ENCODE assay signal across 8 mouse cellular contexts in the genomic region with DNA sequence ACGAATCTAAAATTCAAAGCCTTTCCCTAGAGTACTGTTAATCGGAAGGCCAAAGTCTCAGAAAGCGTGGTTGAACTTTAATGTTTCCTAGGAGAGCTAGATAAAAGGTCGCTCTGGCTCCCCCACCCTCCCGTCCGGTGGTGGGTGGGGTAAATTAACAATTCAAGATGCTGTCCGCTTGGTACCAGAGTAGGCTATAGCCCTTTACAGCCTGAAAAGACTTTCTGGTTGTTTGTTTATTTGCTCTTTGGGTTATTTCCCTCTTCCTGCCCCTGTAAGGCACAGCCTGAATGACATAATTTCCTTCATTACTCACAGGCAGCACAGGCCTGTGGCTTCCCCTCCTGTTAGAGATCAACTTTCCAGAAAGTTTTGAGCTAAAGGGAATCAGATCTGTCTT. TPM values are rescaled to one million over a fixed set of nuclear protein-coding genes. Genes with fewer than 3 reads are reported as not detected.
DNase-seq lines count a peak whose midpoint lies in the region; ATAC-seq and TF ChIP-seq lines count a peak whose summit lies in the region.

No protein-coding gene starts in this region.

- no peak for TF ChIP-seq POLR2A in ES-Bruce4 (IDR thresholded peaks at IDR 0.05; ENCODE audit: insufficient read depth, low read length)

- H3K27me3 ChIP-seq in ES-Bruce4 (ENCODE audit: control insufficient read depth, insufficient read depth, low read length, poor library complexity, severe bottlenecking), result no peaks in the 10 kb centered on the region
- no peaks in the 10 kb centered on the region for H3K27me3 ChIP-seq in embryonic facial prominence, embryonic 12.5 days
- no peaks in the 10 kb centered on the region for H3K27me3 ChIP-seq in intestine, embryonic 16.5 days (replicated peaks; ENCODE audit: control insufficient read depth, insufficient read depth, low read length)
- H3K27me3 ChIP-seq in lung, postnatal 0 days (replicated peaks; ENCODE audit: insufficient read depth, low read length), result no peaks in the 10 kb centered on the region
- H3K27me3 ChIP-seq in forebrain, postnatal 0 days (ENCODE audit: insufficient read depth, low read length), result no peaks in the 10 kb centered on the region
- no peaks in the 10 kb centered on the region for H3K27me3 ChIP-seq in liver, embryonic 11.5 days (replicated peaks; ENCODE audit: control insufficient read depth, insufficient read depth, low read length)

- WGBS in embryonic facial prominence, embryonic 12.5 days, result 60% methylated on average over 7 of the region's 7 CpGs
- WGBS in intestine, embryonic 16.5 days, result 27% methylated on average over 7 of the region's 7 CpGs
- 45% methylated on average over 7 of the region's 7 CpGs for WGBS in lung, postnatal 0 days
- 71% methylated on average over 7 of the region's 7 CpGs for WGBS in forebrain, postnatal 0 days
- WGBS in liver, embryonic 11.5 days, result 50% methylated on average over 7 of the region's 7 CpGs

- peak overlapping the region; percentile 80 for H3K27ac ChIP-seq in ES-Bruce4 (ENCODE audit: insufficient read depth, low read length)
- peak overlapping the region; percentile 47; the same call in 1 of the 2 replicates for H3K27ac ChIP-seq in embryonic facial prominence, embryonic 12.5 days
- peak overlapping the region; percentile 42 for H3K27ac ChIP-seq in intestine, embryonic 16.5 days (ENCODE audit: low read length)
- peak overlapping the region; percentile 33 for H3K27ac ChIP-seq in lung, postnatal 0 days (ENCODE audit: low read length)
- no peak overlapping the region for H3K27ac ChIP-seq in forebrain, postnatal 0 days (ENCODE audit: low read depth, low read length)
- no peak overlapping the region for H3K27ac ChIP-seq in liver, embryonic 11.5 days (ENCODE audit: low read depth, low read length)

- H3K4me2 ChIP-seq in embryonic facial prominence, embryonic 12.5 days (replicated peaks), result no peak overlapping the region
- no peak overlapping the region for H3K4me2 ChIP-seq in intestine, embryonic 16.5 days (ENCODE audit: low read depth, low read length)
- no peak overlapping the region for H3K4me2 ChIP-seq in lung, postnatal 0 days (replicated peaks; ENCODE audit: low read depth, low read length)
- H3K4me2 ChIP-seq in forebrain, postnatal 0 days (ENCODE audit: low read depth), result no peak overlapping the region
- no peak overlapping the region for H3K4me2 ChIP-seq in liver, embryonic 11.5 days

- peak; percentile 75 for DNase-seq in lung, postnatal 0 days (ENCODE audit: low spot score)
- DNase-seq in forebrain, postnatal 0 days, result no peak
- DNase-seq in c-Kit-positive CD71-positive TER-119-positive erythroid progenitor cells, embryonic 14.5 days (ENCODE audit: low spot score), result no peak
- no peak for DNase-seq in cerebellum, adult 11 months
- no peak for DNase-seq in liver, embryonic 11.5 days (ENCODE audit: low spot score)

- H3K4me3 ChIP-seq in ES-Bruce4 (ENCODE audit: low read depth, low read length), result no peak overlapping the region; the same call in none of the 2 replicates
- no peak overlapping the region for H3K4me3 ChIP-seq in embryonic facial prominence, embryonic 12.5 days
- H3K4me3 ChIP-seq in intestine, embryonic 16.5 days (ENCODE audit: low read length), result no peak overlapping the region
- H3K4me3 ChIP-seq in lung, postnatal 0 days (ENCODE audit: low read depth, low read length), result no peak overlapping the region
- H3K4me3 ChIP-seq in forebrain, postnatal 0 days (ENCODE audit: low read depth, low read length), result no peak overlapping the region
- no peak overlapping the region for H3K4me3 ChIP-seq in liver, embryonic 11.5 days (ENCODE audit: low read depth, low read length)

- H3K4me1 ChIP-seq in ES-Bruce4 (ENCODE audit: control insufficient read depth, insufficient read depth, low read length), result peaks cover 4% of the 10 kb centered on the region
- H3K4me1 ChIP-seq in embryonic facial prominence, embryonic 12.5 days, result peaks cover 5% of the 10 kb centered on the region; the same call in 1 of the 2 replicates
- no peaks in the 10 kb centered on the region for H3K4me1 ChIP-seq in intestine, embryonic 16.5 days (ENCODE audit: control insufficient read depth, insufficient read depth, low read length)
- H3K4me1 ChIP-seq in lung, postnatal 0 days (ENCODE audit: insufficient read depth, low read depth, low read length), result no peaks in the 10 kb centered on the region
- H3K4me1 ChIP-seq in forebrain, postnatal 0 days (ENCODE audit: insufficient read depth), result no peaks in the 10 kb centered on the region
- H3K4me1 ChIP-seq in liver, embryonic 11.5 days (replicated peaks; ENCODE audit: control insufficient read depth, insufficient read depth, low read length), result no peaks in the 10 kb centered on the region

- H3K36me3 ChIP-seq in ES-Bruce4 (ENCODE audit: control insufficient read depth, insufficient read depth, low read length, poor library complexity, severe bottlenecking), result no peaks in the 10 kb centered on the region
- H3K36me3 ChIP-seq in embryonic facial prominence, embryonic 12.5 days, result no peaks in the 10 kb centered on the region
- H3K36me3 ChIP-seq in intestine, embryonic 16.5 days (ENCODE audit: control insufficient read depth, insufficient read depth, low read length), result no peaks in the 10 kb centered on the region
- H3K36me3 ChIP-seq in lung, postnatal 0 days (ENCODE audit: insufficient read depth, low read length), result no peaks in the 10 kb centered on the region
- H3K36me3 ChIP-seq in forebrain, postnatal 0 days (ENCODE audit: insufficient read depth), result no peaks in the 10 kb centered on the region
- no peaks in the 10 kb centered on the region for H3K36me3 ChIP-seq in liver, embryonic 11.5 days (ENCODE audit: control insufficient read depth, insufficient read depth, low read length)

- TF ChIP-seq CTCF in ES-Bruce4 (IDR thresholded peaks at IDR 0.05; ENCODE audit: low read depth, low read length), result no peak
- no peak for TF ChIP-seq CTCF in lung, postnatal 0 days (IDR thresholded peaks at IDR 0.05)
- TF ChIP-seq CTCF in forebrain, postnatal 0 days (IDR thresholded peaks at IDR 0.05; ENCODE audit: low read depth), result no peak

- H3K9me3 ChIP-seq in ES-Bruce4 (replicated peaks; ENCODE audit: control insufficient read depth, insufficient read depth, low read length, poor library complexity, severe bottlenecking), result no peaks in the 10 kb centered on the region
- no peaks in the 10 kb centered on the region for H3K9me3 ChIP-seq in embryonic facial prominence, embryonic 12.5 days
- no peaks in the 10 kb centered on the region for H3K9me3 ChIP-seq in intestine, embryonic 16.5 days (ENCODE audit: control insufficient read depth, low read length)
- H3K9me3 ChIP-seq in lung, postnatal 0 days (ENCODE audit: low read length), result no peaks in the 10 kb centered on the region
- no peaks in the 10 kb centered on the region for H3K9me3 ChIP-seq in forebrain, postnatal 0 days (ENCODE audit: low read length)
- no peaks in the 10 kb centered on the region for H3K9me3 ChIP-seq in liver, embryonic 11.5 days (ENCODE audit: control insufficient read depth, low read length)

- no peak overlapping the region; the same call in 1 of the 2 replicates for H3K9ac ChIP-seq in ES-Bruce4 (ENCODE audit: low read depth, poor library complexity, severe bottlenecking)
- H3K9ac ChIP-seq in embryonic facial prominence, embryonic 12.5 days, result no peak overlapping the region
- no peak overlapping the region for H3K9ac ChIP-seq in intestine, embryonic 16.5 days (ENCODE audit: low read depth, low read length)
- H3K9ac ChIP-seq in lung, postnatal 0 days (replicated peaks; ENCODE audit: low read depth), result no peak overlapping the region
- H3K9ac ChIP-seq in forebrain, postnatal 0 days, result no peak overlapping the region
- no peak overlapping the region for H3K9ac ChIP-seq in liver, embryonic 11.5 days (ENCODE audit: low read depth, low read length)

- no peak for ATAC-seq in embryonic facial prominence, embryonic 12.5 days (ENCODE audit: insufficient number of reproducible peaks, insufficient read depth, low FRiP score, low TSS enrichment)
- ATAC-seq in intestine, embryonic 16.5 days, result peak; percentile 76
- ATAC-seq in lung, postnatal 0 days, result peak; percentile 96
- no peak for ATAC-seq in forebrain, postnatal 0 days
- no peak for ATAC-seq in liver, embryonic 11.5 days (replicated peaks; ENCODE audit: low FRiP score)

- TF ChIP-seq EP300 in ES-Bruce4 (IDR thresholded peaks at IDR 0.05; ENCODE audit: insufficient read depth, low read depth, low read length), result no peak
- TF ChIP-seq EP300 in lung, postnatal 0 days (IDR thresholded peaks at IDR 0.05), result peak; percentile 75

RNA-seq across cellular contexts. Expression of a gene that starts 31.6 kb away (rescaled TPM):
- polyA plus RNA-seq in ES-Bruce4 (2011; ENCODE audit: insufficient read depth, insufficient read length, low read depth, missing spikeins), result 40.1 and 41.7 TPM in 2 replicates
- 33.2 and 34.4 TPM in 2 replicates for polyA plus RNA-seq in embryonic facial prominence, embryonic 12.5 days (2016; fragmentation: Nextera tagmentation; extraction: Ambion mirVana)
- 28.4 and 28.5 TPM in 2 replicates for polyA plus RNA-seq in intestine, embryonic 16.5 days (2015; fragmentation: Nextera tagmentation; extraction: Ambion mirVana)
- 38.4 and 38.9 TPM in 2 replicates for polyA plus RNA-seq in lung, postnatal 0 days (2015; fragmentation: Nextera tagmentation; extraction: Ambion mirVana)
- 10.1 and 12.2 TPM in 2 replicates for total RNA-seq in forebrain, postnatal 0 days (2014; rRNA removed)
- 5.8 and 7.1 TPM in 2 replicates for polyA plus RNA-seq in forebrain, postnatal 0 days (2015; fragmentation: Nextera tagmentation; extraction: Ambion mirVana)
- 19.6 and 25.3 TPM in 2 replicates for polyA plus RNA-seq in liver, embryonic 11.5 days (2014; fragmentation: Nextera tagmentation; extraction: Ambion mirVana)

Comparison
In these comparisons a context has a peak if more than half of its experiments do, and no peak if none do; other contexts are left out.
1. H3K27ac ChIP-seq: peak in ES-Bruce4 (single experiment), embryonic facial prominence, embryonic 12.5 days (single experiment), intestine, embryonic 16.5 days (single experiment) and lung, postnatal 0 days (single experiment); none in forebrain, postnatal 0 days (single experiment) and liver, embryonic 11.5 days (single experiment).
2. ATAC-seq: peak in intestine, embryonic 16.5 days (single experiment) and lung, postnatal 0 days (single experiment); none in embryonic facial prominence, embryonic 12.5 days (single experiment), forebrain, postnatal 0 days (single experiment) and liver, embryonic 11.5 days (single experiment).